Mouse (Mus musculus) liver, adult (tissue): ENCODE measurements around the gene Gzmm.

Experiments
- GATA4 ChIP-seq: IDR thresholded peaks from 2 replicates; pipeline ENCODE4 v1.6.1; 2014; ENCODE audit warnings: mild to moderate bottlenecking, low read length; ENCODE audit not compliant: insufficient replicate concordance

Gzmm gene

DNA sequence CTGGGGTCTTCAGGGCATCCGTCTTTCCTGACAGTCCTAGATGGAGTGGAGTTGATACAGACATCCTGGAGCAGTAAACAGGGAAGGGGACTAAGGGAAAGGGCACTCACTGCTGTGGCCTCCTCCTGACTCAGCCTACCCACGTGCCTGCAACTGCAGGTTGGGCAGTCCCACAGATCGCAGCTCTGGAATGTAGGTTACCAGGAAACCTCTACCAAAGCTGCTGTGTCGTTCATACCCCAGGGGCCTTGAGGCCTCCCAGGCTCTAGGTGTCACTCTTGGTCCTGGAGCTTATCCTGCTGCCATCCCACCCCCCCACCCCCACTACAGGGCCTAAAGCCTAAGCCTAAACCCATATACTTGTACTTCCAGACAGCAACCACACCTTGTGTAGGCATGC, 18.9 kb downstream of the Gzmm start:
- no peak for TF ChIP-seq GATA4

- TF ChIP-seq GATA4, result no peak
These were observed 19.8 kb downstream of the Gzmm start for GRCm38 (mm10) chr10:79708668-79709067.

DNA sequence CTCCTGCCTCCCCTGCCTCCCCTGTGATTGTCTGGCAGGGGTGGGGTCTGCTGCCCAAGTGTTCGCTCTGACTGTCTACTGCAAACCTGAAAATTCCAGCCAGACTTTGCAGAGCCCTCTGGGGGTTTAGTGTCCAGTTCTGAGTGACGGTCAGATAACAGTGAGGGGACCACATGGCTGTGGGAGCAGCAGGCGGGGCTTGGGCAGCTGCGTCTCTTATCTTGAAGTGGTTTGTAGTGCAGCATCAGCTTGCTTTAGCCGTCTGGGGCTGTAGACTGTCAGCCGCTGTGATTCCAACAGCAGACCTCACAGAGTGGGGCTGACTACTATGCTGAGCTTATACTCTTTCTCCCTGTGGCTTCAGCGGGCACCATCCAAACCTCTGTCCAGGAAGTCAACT, 20.5 kb downstream of the Gzmm start:
- TF ChIP-seq GATA4, result no peak

DNA sequence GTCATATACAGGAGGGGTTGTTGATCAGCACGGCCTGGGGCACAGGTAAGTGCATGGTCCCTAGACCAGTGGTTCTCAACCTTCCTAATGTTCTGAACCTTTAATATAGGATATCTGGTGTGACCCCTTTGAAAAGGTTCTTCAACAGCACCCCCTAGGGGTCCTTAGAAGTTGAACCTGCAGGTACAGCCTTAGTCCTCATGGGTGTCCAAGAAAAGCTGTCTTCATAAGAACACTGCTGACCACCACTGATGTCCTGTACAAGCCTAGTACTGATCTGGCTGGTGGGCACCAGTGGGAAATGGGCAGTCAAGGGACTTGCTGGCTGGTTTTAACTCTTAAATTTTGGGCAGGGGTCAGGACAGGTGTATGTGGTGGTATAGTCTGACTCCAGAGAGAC, 23.2 kb downstream of the Gzmm start:
- no peak for TF ChIP-seq GATA4

DNA sequence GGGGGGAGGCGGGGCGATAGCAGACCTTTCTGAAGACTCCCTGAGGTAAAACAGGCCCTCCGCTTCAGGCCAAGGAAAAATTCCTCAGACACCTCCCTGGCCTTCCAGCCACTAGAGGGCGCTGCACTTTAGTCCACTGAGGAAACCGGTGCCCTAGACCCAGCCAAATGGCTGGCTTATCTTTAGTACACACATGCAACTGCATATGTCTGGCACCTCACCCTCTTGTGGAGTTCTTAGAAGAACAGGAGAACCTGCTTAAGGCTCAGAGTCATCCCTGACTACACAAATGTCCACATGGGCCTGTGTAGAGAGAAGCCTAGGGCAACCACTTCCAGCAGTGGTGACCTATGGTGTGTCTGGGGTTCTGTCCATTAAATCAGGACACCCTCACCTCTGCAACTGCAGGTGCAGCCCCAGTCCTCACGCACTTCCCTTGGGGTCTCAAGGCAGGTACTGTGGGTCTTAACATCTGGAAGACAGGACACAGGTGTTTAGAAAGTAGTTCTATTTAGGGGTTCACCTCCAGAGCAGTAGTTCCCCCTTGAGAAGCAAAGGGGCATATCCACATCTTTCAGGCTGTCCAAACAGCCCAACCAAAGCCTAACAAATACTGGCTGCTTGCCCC, 23.8 kb downstream of the Gzmm start:
- TF ChIP-seq GATA4, result no peak

DNA sequence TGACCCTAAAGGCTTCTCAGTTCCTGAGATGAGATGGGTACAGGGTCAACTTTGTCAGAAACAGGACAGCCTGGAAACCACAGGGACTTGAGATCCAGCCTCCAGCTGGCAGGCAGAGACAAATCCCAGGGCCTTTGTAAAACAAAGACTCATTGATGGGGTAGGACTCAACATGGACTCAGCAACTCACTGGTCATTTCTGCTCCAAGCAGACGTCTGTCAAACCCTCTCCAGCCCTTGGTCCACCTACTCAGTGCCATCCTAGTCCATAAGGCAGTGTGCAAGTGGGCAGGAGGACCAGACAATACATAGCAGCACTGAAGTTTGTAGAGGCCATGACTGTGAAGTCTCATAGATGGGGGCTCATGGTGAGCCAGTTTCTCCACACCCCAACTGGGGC, 24.3 kb downstream of the Gzmm start:
- TF ChIP-seq GATA4, result no peak

- no peak for TF ChIP-seq GATA4
These were observed 26.2 kb downstream of the Gzmm start for GRCm38 (mm10) chr10:79714996-79715395.

DNA sequence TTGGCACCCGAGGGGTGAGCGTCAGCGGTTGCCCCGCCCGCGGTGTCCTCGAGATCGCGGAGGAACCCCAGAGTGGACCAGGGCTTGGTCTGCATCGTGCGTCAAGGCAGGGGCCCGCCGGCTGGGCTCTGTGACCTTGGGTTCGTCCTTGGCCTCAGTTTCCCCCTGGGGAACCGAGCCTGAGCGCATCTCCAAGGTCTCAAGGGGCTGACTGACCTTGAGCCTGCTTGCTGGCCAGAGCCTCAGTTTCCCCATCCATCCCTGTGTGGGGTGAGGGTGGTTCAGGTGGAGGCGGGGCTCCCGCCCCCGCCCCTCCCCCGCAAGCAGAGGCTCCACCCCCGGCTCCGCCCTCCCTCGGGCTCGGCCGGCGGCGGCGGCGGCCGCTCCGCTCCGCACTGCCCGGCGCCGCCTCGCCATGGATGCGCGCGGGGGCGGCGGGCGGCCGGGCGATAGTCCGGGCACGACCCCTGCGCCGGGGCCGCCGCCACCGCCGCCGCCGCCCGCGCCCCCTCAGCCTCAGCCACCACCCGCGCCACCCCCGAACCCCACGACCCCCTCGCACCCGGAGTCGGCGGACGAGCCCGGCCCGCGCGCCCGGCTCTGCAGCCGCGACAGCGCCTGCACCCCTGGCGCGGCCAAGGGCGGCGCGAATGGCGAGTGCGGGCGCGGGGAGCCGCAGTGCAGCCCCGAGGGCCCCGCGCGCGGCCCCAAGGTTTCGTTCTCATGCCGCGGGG, 27.6 kb downstream of the Gzmm start, which contains the start of gene Hcn2:
Gene Hcn2 (plus strand): TSS at position 381 of the 734 bp plus-strand sequence.
- no peak for TF ChIP-seq GATA4

DNA sequence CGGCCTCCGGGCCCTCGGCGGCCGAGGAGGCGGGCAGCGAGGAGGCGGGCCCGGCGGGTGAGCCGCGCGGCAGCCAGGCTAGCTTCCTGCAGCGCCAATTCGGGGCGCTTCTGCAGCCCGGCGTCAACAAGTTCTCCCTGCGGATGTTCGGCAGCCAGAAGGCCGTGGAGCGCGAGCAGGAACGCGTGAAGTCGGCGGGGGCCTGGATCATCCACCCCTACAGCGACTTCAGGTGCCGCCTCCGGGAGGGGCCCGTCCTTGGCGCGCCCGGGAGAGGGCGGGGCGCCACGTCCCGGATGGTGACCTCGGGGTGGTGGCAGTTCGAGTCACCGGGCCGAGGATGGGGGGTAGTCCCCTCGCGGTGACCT, 28.2 kb downstream of the Gzmm start:
- TF ChIP-seq GATA4, result no peak

DNA sequence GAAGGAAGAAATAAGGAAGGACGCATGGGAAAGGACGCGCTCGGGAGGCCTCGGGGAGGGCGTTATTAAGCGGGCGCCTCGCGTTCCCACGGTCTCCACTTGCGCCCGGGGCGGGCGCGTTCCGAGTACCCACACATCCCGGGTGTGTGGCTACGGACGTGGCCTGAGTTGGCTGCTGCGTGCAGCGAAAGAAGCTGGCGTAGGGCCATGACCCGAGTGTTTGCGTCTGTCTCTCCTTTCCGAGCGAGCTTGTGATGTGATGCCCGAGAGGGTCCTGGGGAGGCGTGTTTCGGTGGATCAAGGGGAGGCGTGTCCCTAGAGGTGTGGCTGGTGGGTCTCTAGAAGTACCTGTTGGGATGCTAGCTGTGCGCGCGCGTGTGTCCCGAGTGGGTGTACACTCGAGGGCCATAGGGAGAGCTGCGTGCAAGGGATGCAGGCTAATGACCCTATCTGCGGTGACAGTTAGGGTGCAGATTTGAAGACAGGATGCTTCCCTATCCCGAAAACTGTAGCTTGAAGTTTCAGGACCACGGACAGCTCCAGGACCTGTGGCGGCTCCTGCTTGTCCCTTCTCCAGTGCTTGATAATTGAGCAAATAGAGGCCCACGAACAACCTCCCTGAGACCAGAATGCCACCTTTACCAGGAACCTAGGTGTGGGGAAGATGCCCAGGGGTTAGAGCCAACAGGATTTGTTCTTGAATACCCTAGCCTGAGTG, 29.0 kb downstream of the Gzmm start:
- TF ChIP-seq GATA4, result no peak

DNA sequence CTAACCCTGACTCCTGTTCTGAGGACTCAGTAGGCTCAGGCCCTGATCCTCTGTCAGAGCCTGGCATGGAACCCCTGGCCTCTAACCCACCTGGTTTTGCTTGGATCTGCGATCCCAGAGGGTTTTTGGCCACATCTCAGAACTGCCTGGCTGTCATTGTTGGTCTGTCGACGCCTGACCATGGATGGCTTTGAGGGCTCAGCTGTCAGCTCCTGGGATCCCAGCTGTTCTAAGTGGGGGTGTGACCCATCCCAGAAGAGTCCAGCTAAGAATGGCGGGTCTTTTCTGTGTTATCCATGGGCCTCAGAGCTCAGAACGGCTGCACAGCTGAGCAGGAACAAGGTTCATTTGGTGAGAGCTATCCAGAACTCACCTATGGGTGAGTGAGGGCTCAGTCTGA, 32.3 kb downstream of the Gzmm start:
- TF ChIP-seq GATA4, result no peak

GRCm38 (mm10) chr10:79723047-79723446, 34.2 kb downstream of the Gzmm start:
- no peak for TF ChIP-seq GATA4

GRCm38 (mm10) chr10:79723692-79724091, 34.9 kb downstream of the Gzmm start:
- TF ChIP-seq GATA4, result no peak

GRCm38 (mm10) chr10:79726090-79726489, 37.3 kb downstream of the Gzmm start:
- no peak for TF ChIP-seq GATA4

DNA sequence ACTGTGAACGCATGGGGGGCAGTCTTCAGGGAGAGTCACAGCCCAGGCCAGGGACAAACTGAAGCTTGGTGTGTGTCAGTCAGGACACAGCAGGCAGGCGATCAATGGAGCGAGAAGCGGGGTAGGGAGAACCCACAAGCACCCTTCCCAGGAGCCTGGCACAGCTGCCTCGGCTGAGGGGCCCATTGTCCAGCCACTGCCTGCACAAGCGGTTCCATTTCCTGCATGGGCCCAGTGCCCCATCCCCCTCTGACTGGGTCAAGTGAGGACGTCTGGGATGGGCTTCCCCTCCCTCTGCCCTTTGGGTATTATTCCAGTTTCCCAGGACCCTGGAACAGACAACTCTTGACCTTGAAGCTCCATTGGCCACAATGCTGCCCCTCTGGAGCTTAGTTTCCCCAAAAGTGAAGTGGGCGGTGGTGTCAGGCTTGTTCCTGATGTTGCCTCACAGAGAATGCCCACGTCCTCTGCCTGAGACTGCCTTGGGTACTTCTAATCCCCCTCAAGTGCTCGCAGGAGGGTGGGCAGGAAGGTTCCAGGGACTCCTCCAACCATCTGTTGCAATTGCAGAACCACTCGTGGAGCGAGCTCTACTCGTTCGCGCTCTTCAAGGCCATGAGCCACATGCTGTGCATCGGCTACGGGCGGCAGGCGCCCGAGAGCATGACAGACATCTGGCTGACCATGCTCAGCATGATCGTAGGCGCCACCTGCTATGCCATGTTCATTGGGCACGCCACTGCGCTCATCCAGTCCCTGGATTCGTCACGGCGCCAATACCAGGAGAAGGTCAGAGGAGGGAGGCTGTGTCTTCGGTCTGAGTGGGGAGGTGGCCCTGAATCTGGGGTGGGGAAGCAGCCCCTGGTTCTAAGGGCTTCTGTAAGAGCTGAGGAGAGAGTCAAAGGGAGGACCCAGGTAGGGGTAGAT, 39.8 kb downstream of the Gzmm start:
- TF ChIP-seq GATA4, result no peak
